Mouse (Mus musculus) neural tube, embryonic 11.5 days (tissue): Measurements from ENCODE around the gene Sh3d21. TPM values are rescaled to one million over a fixed set of nuclear protein-coding genes. Genes with fewer than 3 reads are reported as not detected.

Source experiments
- ATAC-seq: fragments of 200-750 bp; cut with Nextera tagmentation; 2 replicates; pipeline ENCODE4 v1.8.0; 2017; ENCODE audit warnings: moderate number of reproducible peaks, mild to moderate bottlenecking, moderate TSS enrichment, moderate library complexity; ENCODE audit not compliant: insufficient read depth, low FRiP score, low TSS enrichment
- DNase-seq: peaks from one replicate; pipeline ENCODE4 v3.0.0-alpha.2; 2015; ENCODE audit warnings: low spot score
- H3K27ac ChIP-seq: fragments of 300-500 bp; sonication (generic); 2 replicates; pipeline ENCODE4 v1.5.1; 2014; ENCODE audit warnings: low read depth, mild to moderate bottlenecking, low read length
- H3K27me3 ChIP-seq: fragments of 300-500 bp; sonication (generic); 2 replicates; pipeline ENCODE4 v1.6.1; 2014; ENCODE audit warnings: mild to moderate bottlenecking, low read length, mixed read lengths; ENCODE audit not compliant: control insufficient read depth, insufficient read depth
- H3K36me3 ChIP-seq: fragments of 300-500 bp; sonication (generic); 2 replicates; pipeline ENCODE4 v1.6.1; 2014; ENCODE audit warnings: mild to moderate bottlenecking, low read length, moderate library complexity, mixed read lengths; ENCODE audit not compliant: control insufficient read depth, insufficient read depth
- H3K4me1 ChIP-seq: fragments of 300-500 bp; sonication (generic); 2 replicates; pipeline ENCODE4 v1.6.1; 2014; ENCODE audit warnings: low read length, mixed read lengths; ENCODE audit not compliant: control insufficient read depth, insufficient read depth
- H3K4me2 ChIP-seq: fragments of 300-500 bp; sonication (generic); 2 replicates; pipeline ENCODE4 v1.6.1; 2014; ENCODE audit warnings: low read depth, mild to moderate bottlenecking, moderate library complexity
- H3K4me3 ChIP-seq: fragments of 300-500 bp; sonication (generic); 2 replicates; pipeline ENCODE4 v1.5.1; 2014; ENCODE audit warnings: low read depth, low read length
- H3K9ac ChIP-seq: fragments of 300-500 bp; sonication (generic); 2 replicates; pipeline ENCODE4 v1.6.1; 2014; ENCODE audit warnings: mild to moderate bottlenecking, low read length
- H3K9me3 ChIP-seq: fragments of 300-500 bp; sonication (generic); 2 replicates; pipeline ENCODE4 v1.6.1; 2016; ENCODE audit warnings: low read length; ENCODE audit not compliant: control insufficient read depth
- WGBS: fragments of 180-500 bp; shearing (Covaris S2); extraction: QIAGEN DNeasy Blood & Tissue Kit; methylation state at CpG from one replicate; pipeline ENCODE4 v1.1.7; 2014; 5-methylcytosine and 5-hydroxymethylcytosine counted together
- polyA plus RNA-seq: library from polyadenylated mRNA; unstranded; fragments of >200 nt; fragmentation: Nextera tagmentation; extraction: Ambion mirVana; gene quantifications from 2 replicates; pipeline ENCODE4 v1.2.1, GENCODE M21; 2014

The Sh3d21 gene
- polyA plus RNA-seq, 1 experiment from 2014 or later = 2.6 TPM

DNA sequence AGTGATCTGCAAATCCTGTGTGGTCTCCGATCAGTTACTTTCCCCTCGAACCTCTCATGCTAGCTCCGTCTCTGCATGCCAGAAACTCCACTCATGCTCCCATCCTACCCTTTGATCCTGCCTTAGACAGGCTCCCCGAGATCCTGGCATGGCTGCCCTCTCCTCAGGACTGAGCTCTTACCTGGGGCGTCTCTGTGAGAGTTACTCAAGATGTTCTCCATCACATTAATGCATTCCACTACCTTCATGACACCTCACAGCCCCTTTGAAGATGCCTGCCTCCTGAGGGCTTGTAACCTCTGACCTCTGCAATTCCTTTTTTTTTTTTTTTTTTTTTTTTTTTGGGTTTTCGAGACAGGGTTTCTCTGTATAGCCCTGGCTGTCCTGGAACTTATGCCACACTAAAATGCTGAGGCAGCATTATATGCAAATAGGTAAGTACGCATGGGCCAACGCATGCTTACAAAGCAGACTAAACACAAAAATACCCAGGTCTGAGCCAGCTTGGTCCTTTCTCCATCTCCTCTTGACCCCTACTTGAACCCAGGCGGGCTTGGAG is 16.2 kb downstream of the Sh3d21 start:
- ATAC-seq (0 out of 2 replicates have a peak, but pooled peaks have one; percentile 14), DNase-seq (no peak)
- no peak overlapping the region for H3K4me2 ChIP-seq
- peak overlapping the region; percentile 73; the same call in 1 of the 2 replicates for H3K27ac ChIP-seq
- no peaks in the 10 kb centered on the region for H3K36me3 ChIP-seq
- peaks cover 15% of the 10 kb centered on the region for H3K4me1 ChIP-seq
- WGBS = 31% methylated on average over 9 of the region's 9 CpGs
- H3K27me3 ChIP-seq = peaks cover 19% of the 10 kb centered on the region
- no peak overlapping the region for H3K4me3 ChIP-seq
- no peak overlapping the region for H3K9ac ChIP-seq
- H3K9me3 ChIP-seq = no peaks in the 10 kb centered on the region

DNA sequence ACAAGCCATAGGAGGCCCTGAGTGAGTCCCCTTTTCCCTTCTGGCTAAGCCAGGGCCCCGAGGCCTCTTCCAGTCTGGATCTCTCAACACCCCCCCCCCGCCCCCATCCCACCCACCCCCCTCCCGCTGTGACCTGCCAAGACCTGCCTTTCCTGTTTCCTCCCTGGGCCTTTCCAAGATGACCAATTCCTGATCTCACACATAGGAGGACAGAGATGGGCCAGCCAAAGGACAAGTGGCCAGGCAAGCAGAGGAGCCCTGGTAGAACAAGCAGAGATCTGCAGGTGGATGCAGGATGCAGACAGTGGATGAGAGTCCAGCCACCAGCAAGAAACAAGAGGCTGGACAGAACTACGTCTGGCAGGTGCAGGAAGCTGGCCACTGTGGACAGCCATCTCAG is 17.9 kb downstream of the Sh3d21 start:
- H3K27ac ChIP-seq = no peak overlapping the region
- H3K27me3 ChIP-seq = peaks cover 19% of the 10 kb centered on the region
- 64% methylated on average over 3 of the region's 4 CpGs for WGBS
- H3K4me3 ChIP-seq = no peak overlapping the region
- H3K9ac ChIP-seq = no peak overlapping the region
- H3K36me3 ChIP-seq = no peaks in the 10 kb centered on the region; the same call in 1 of the 2 replicates
- no peaks in the 10 kb centered on the region for H3K9me3 ChIP-seq
- H3K4me1 ChIP-seq = peaks cover 15% of the 10 kb centered on the region
- H3K4me2 ChIP-seq = no peak overlapping the region
- ATAC-seq (no peak), DNase-seq (no peak)

DNA sequence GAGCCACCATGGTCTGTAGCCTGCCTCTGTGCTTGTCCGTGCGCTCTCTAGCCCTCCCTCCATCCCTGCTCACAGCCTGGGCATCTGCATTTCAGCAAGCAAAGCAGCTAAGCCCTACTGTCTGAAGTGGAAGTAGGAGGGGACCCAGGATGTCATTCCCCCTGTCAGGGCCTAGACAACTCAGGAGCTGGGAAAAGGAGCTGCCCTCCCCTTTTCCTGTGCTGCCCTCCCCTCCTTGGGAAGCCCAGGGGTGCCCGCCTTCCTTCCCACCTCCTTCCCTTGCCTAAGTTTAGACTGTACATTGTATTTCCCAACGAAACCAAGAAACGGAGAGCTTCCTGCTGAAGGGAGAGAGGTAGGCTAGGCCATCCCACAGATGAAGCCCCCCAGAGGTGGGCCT is 22.3 kb downstream of the Sh3d21 start:
- Histone ChIP-seq H3K4me2 (no peak overlapping the region), H3K27me3 (no peaks in the 10 kb centered on the region), H3K27ac (no peak overlapping the region), H3K9me3 (no peaks in the 10 kb centered on the region), H3K4me3 (no peak overlapping the region), H3K4me1 (no peaks in the 10 kb centered on the region), H3K9ac (no peak overlapping the region), H3K36me3 (peaks cover 7% of the 10 kb centered on the region)
- no peak for ATAC-seq
- no peak for DNase-seq
- WGBS = 84% methylated on average over 5 of the region's 5 CpGs

DNA sequence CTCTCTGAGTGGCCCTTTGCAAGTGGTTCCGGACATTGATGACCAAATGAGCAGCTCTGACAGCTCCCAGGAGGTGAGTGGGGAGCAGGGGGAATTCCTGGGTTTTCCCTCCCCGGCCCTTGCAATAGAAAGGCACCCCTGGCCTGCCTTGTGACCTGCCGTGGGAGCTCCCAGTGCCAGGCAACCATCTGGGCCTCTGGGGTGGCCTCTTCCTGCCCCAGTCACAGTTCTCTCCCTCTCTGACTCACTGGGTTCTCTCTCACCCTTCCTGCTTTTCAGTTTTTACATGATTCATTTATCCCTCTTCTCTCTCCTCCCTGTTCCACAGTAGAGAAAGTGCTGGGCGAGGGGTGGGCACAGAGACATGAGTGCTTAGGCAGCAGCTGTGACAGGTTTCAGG is 25.5 kb downstream of the Sh3d21 start:
- DNase-seq (no peak), ATAC-seq (no peak)
- H3K9ac ChIP-seq = no peak overlapping the region
- H3K9me3 ChIP-seq = no peaks in the 10 kb centered on the region
- no peak overlapping the region for H3K4me2 ChIP-seq
- no peak overlapping the region for H3K4me3 ChIP-seq
- H3K36me3 ChIP-seq = peaks cover 9% of the 10 kb centered on the region
- WGBS = 94% methylated on average over 4 of the region's 4 CpGs
- H3K27ac ChIP-seq = no peak overlapping the region
- no peaks in the 10 kb centered on the region for H3K27me3 ChIP-seq
- H3K4me1 ChIP-seq = no peaks in the 10 kb centered on the region

DNA sequence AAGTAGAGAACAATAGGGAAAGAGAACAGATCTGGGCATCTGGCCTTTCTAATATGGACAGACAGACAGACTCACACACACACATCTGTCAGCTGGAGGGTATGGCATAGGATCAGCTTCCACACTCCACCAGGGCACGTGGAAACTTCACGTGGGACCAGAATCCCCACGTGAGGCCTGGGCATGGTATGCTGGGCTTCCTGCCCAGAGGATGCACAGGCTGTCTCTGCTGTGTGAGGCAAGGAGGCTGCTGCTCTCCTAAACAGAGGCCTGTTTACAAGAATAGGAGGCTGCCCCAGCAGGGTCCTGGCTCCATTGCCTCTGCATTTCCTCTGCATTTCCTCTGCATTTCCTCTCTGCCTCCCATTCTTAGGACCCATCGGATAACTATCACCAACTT is 28.7 kb downstream of the Sh3d21 start:
- Histone ChIP-seq H3K4me3 (no peak overlapping the region), H3K9me3 (no peaks in the 10 kb centered on the region), H3K9ac (no peak overlapping the region), H3K36me3 (peaks cover 8% of the 10 kb centered on the region), H3K27ac (no peak overlapping the region), H3K27me3 (no peaks in the 10 kb centered on the region), H3K4me1 (peaks cover 8% of the 10 kb centered on the region), H3K4me2 (no peak overlapping the region)
- DNase-seq = no peak
- WGBS = 92% methylated on average over 4 of the region's 4 CpGs
- no peak for ATAC-seq

DNA sequence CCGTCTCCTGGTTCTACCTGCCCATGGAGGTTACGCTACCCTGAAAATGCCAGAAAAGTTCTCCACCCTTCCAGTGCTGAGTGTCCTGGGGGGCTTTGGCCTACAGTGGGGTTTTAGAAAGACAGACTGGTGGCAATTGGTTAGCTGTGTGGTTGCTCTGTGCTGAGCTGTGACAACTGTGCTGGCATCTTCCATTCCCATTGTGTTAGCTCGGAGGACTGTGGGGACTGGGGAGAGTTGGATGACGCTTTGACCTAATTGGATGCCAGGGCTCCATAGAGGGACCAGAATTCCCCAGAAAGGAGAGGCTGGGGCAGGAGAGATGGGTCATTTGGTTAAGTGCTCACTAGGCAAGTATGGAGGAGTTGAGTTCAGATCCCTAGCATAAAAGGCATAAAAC is 29.1 kb downstream of the Sh3d21 start:
- H3K36me3 ChIP-seq = peaks cover 6% of the 10 kb centered on the region
- WGBS = 81% methylated on average over 4 of the region's 4 CpGs

DNA sequence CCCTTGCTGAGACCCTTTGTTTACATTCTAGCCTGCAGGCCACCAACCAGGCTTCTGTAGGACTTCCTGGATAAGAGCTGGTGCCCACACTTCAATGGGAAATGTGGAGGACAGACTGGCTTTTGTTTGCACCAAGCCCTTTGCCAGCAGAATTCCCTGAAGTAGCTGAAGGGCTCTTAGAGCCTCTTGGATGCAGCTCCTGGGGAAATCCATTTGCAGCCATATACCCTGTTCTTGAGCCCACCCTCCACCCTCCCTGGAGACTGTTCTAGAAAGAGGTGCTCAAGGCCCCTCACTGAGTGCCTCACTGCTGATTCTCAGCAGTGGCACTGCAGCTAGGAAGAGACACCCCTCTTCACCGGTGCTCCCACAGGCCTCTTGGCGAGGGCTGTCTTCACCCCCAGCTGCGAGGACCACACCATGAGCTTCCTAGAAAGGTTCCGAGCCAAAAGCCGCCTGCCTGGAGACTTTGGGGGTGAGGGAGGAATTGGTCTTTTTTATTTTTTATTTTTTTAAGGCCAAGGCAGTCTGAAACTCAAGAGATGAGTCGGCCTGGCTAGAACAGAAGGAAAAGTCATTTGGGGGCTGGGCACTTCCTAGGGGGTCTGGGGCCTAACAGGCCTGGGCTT is 30.5 kb downstream of the Sh3d21 start:
- H3K9ac ChIP-seq = no peak overlapping the region
- 55% methylated on average over 6 of the region's 6 CpGs for WGBS
- H3K27me3 ChIP-seq = no peaks in the 10 kb centered on the region
- no peak overlapping the region for H3K4me3 ChIP-seq
- no peak for ATAC-seq
- no peak overlapping the region for H3K27ac ChIP-seq
- peaks cover 8% of the 10 kb centered on the region for H3K4me1 ChIP-seq
- no peak for DNase-seq
- H3K9me3 ChIP-seq = no peaks in the 10 kb centered on the region
- peaks cover 10% of the 10 kb centered on the region for H3K36me3 ChIP-seq
- H3K4me2 ChIP-seq = no peak overlapping the region

More for the DNA sequence above, 29.1 kb downstream of the Sh3d21 start:
- Histone ChIP-seq H3K9me3 (no peaks in the 10 kb centered on the region), H3K27me3 (no peaks in the 10 kb centered on the region), H3K4me3 (no peak overlapping the region), H3K9ac (no peak overlapping the region), H3K4me2 (no peak overlapping the region), H3K27ac (no peak overlapping the region), H3K4me1 (peaks cover 8% of the 10 kb centered on the region)
- DNase-seq = no peak
- ATAC-seq = no peak

DNA sequence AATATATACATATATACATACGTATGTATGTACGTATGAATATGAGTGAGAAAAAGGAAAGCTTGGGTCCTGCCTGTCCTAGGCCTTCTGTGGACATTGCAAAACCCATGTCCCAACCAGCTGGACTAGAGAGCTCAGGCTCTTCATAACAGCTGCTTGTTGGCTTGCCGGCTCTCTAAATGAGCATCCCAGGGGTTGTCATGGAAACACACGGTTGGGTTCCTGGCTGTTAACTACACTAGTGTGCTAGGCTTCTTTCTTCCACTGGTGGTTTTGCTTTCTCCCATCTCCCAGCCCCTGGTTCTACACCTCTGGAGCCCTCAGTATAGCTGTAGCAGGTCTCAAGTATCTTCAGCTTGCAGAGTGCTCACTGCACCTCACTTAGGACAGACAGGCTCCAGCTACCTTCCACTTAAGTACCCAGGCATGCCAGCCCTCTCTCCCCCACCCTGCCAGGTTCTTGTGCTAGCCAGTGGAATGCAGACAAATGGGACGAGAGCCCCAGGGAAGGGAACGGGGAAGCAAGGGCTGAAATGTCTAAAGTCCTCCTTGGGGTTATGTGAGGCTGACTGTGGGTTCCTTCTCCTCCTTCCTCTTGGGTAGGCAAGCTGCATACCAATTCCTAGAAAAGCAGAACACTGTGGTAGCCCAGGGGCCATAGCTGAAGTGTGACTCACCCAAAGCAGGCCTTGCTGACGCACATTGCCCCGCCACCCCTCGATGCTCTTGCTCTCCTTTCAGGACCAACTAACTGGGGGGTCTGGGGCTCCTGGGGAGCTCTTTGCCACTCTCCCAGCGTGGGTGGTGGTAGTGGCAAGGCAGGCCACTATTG is 31.8 kb downstream of the Sh3d21 start:
- peaks cover 9% of the 10 kb centered on the region for H3K36me3 ChIP-seq
- H3K27ac ChIP-seq = peak overlapping the region; percentile 41
- no peak overlapping the region for H3K4me3 ChIP-seq
- H3K4me1 ChIP-seq = peaks cover 8% of the 10 kb centered on the region
- H3K4me2 ChIP-seq = no peak overlapping the region
- ATAC-seq (no peak; the same call in 1 of the 2 replicates), DNase-seq (peak; percentile 53)
- no peaks in the 10 kb centered on the region for H3K9me3 ChIP-seq
- H3K27me3 ChIP-seq = no peaks in the 10 kb centered on the region
- 46% methylated on average over 10 of the region's 10 CpGs for WGBS
- no peak overlapping the region for H3K9ac ChIP-seq
